Mouse (Mus musculus): Measurements from ENCODE around the gene Dpf3.

Dpf3 gene

DNA sequence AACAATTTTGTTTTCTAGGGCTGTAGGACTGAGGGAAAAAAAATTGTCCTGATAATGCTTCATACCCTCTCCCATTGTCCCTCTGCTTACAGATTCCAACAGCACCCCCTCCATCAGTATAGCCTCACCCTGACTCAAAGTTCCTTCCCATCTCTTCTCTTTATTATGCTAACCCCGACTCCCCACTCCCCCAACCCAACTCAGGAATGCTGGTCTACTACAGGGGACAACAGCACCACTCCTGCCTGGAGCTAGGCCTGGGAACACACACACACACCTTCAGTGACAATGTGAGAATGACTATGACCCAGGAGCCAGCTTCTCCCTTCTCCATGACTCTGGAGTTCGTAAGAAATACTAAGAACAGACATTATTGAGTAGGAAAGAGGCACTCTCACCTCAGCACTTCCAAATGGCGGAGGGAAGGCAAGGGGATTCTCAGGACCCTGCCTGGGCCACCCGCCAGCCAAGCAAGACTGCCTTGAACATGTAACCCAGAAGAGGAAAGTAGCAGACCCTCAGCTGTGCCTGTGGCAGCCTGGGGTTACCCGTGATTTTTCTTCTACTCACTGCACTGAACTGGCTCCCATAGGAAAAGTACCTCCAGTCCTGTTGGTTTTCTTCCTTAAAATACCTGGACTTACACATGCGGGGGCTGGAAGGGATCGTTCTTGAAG, 276.2 kb downstream of the Dpf3 start:
- peak; percentile 81 for DNase-seq (ENCODE audit: low read depth, low spot score)

DNA sequence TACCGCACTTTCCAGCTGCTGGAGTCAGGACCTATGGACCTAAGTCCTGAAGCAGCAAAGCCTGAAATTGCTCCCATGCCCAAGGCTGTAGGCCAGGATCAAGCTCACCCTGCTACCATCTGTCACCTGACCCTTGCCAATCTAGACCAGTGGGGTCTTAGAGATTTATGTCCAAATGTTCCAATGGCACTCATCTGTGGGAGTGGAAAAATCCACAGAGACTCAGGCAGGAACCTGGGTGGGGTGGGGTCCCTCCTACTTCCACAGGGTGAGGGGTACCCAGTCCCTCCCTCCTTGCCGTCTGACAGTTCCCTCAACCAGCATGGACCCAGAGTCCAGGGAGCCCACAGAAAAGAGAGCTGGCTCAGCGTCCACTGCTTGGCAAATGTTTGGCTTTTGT, 276.8 kb downstream of the Dpf3 start:
- no peak for DNase-seq (ENCODE audit: low read depth, low spot score)

DNA sequence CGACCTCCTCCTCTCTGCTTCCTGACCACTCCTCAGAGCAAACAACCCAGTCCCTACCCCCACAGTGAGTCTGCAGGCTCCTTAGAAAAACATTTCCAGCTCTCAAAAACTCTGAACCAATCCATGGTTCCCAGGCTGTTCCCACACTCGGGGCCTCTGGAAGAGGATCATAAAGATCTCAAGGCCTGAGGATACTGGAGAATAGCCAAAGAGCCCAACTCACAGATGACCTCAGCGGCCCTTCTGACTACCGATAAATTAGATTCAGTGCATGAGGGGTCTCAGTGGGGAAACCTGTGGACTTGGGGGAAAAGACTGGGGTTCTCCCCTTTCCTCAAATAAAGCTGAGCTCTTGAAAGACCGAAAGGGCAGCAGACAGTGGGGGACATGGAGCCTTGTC, 277.2 kb downstream of the Dpf3 start:
- no peak for DNase-seq (ENCODE audit: low read depth, low spot score)

DNA sequence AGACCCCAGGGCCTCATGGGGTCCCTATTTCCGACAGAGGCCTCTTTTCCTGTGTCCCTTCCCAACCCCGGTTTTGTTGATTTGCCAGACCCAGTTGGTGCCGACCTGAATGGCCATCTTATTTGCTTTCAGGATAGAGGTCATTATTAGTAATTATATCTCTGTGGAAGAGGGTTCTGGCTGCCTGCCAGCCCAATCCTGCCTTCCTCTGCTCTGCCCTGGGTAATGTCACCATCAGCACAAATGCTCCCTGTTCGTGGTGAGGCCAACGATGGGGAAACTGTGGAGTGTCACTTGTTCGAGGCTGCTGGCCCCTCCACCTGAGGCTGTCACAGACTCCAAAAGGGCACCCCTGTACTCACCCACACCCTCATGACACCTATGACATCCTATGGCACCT, 278.1 kb downstream of the Dpf3 start:
- no peak for DNase-seq (ENCODE audit: low read depth, low spot score)

DNA sequence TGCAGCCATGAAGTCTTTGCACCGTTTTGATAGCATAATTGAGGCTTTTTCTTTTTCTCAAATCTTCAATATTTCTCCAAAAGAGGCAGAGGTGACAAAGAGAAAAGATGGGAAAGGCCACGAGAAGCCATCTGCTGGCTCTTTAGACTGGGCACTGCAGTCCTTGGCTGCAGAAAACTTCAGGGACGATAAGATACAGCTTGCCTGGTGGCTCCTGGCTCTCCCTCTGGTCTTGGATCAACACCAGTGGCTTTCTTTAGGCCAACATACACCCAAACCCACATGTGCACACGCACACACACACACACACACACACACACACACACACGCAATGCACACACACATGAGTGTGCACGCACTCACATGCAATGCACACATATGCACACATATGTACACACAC, 278.7 kb downstream of the Dpf3 start:
- DNase-seq (ENCODE audit: low read depth, low spot score), result no peak

DNA sequence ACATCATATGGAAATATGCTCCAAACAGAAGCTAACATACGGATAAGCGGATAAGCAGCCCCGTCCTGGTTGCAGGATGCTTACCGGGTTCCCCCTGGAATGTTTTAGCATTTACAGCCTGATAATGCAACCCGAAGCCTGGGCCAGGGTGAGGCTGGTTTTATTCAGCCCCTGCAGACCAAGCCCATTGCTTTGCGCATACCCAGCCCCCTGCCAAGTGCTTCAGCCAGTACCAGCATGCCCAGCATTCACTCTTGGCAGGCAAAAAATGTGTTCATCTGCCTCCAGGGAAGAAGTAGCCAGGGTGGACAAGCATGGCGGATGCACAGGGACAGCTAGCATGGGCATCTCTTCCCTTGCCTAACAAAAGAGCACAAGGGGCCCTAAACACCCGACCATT, 279.5 kb downstream of the Dpf3 start:
- DNase-seq (ENCODE audit: low read depth, low spot score), result no peak

DNA sequence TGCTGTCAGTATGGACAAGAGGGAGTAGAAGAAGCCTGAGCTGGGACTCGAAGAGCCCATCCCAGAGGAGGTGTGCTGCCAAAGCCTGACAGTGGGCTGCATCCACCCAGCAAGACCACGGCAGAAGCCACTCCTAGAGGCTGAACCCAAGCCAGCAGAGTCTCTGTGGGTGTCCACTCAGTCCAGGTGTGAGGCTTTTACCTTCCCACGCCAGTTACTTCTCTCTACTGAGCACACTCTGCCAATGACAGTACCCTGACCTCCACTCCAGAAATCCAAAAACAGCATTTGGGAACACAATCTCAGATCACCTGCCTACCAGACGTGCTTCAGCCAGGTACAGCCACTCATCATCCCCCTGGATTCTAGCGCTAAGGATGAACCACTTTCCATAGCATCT, 280.0 kb downstream of the Dpf3 start:
- no peak for DNase-seq (ENCODE audit: low read depth, low spot score)

DNA sequence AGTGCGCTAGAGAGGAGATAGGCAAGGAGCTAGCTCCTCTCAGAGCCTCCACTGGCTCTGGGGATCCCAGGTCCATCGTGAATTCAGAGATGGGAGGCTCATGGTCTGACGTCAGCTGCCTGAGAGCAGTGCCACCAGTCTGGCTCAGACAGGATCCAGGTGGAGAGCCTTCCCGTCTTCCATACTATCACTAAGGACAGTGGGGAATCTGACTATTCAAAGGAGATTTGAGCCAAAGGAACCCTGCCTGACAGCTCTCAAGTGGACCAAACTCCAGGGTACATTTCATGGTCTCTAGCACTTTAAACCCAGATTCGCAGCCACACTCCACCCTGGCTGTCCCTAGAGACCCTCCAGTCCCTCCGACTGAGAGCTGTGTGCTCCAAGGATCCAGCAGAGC, 280.6 kb downstream of the Dpf3 start:
- DNase-seq (ENCODE audit: low read depth, low spot score), result no peak

DNA sequence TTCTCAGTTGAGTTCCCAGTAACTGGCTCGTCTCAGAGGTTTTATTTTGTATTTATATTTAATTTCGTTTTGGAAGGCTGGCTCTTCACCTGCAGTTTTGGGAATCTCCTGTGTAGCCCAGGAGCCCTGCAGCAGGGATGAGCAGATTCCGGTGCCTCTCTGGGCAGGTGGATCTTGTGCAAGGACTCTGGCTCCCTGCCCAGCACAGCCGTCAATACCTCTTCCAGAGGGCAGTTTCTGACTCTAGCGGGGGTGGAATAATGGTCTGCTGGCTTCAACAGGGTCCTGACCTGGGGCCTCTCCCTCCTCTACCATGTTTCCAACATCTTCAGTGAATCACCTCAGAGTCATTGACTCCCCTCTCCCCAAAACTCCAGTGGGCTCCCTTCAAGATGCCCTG, 283.2 kb downstream of the Dpf3 start:
- DNase-seq (ENCODE audit: low read depth, low spot score), result no peak

DNA sequence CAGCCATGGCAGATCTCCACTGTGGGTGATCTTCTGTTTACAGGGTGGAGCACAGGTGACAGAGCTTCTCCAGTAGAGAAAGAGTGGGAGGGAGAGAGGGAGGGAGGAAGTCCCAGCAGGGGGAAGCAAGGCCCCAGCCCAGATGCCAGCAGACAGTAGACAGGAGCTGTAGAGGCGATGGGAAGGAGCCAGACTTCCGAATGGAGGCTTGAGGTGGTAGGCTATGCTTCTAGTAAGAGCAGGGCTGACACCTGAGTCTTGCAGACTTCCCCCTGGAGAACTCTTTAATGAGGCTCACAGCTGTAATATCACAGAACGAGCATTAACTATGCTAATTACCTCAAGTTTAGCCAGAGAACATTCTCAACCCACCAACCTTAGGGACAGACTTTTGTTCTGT, 285.8 kb downstream of the Dpf3 start:
- DNase-seq (ENCODE audit: low read depth, low spot score), result no peak

DNA sequence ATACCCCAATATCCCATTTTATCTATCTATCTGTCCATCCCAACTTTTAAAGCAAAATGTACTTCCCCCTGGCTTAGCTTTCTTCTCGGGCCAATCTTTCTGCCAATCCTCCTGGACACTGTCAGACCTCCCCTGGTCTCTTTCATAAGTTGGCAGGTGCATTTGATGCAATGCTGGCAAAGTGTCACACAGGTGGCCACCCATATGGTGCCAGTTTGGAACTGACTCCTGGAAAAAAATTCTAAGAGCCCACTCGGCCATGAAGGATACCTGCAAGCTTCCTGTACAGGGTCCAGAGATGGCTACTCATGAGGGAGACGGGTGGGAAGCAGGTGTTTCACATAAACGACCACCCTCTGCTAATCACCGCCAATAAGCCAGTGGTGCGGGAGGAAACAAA, 307.0 kb downstream of the Dpf3 start:
- DNase-seq (ENCODE audit: low read depth, low spot score), result no peak

DNA sequence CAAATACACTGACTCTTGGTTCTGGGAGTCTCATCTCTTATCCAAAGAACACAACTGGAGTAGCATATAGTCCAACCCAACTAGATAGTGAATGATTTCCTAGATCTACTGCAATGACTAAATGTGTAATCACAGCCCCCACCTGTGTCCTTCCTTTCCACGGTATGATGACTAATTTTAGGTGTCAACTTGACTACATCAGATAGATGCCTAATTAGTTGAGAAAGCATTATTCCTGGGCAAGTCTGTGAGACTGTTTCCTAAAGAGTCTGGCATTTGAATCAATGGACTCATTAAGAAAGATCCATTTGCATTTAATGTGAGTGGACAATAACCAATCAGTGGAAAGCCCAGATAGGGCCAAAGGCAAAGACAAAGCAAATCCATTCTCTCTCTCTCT, 307.7 kb downstream of the Dpf3 start:
- DNase-seq (ENCODE audit: low read depth, low spot score), result no peak

DNA sequence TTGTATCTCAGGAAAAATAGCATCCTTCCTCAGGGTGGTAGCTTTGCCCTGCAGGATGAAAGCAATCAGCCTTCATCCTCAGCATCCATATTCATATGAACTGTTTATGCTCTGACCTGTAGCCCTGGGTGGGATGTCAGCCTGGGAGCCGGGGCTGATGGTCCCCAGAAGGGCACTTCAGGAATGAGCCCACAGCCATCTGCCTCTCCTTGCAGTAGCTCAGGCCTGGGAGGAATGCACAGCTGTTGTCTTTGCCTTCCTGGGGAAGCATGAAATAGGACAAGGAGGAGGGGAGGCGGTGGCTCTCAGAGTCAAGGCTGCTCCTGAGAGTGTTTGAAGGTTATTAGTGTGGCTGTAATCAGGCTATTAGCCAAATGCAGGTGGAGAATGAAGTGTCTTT, 308.7 kb downstream of the Dpf3 start:
- DNase-seq (ENCODE audit: low read depth, low spot score), result no peak

DNA sequence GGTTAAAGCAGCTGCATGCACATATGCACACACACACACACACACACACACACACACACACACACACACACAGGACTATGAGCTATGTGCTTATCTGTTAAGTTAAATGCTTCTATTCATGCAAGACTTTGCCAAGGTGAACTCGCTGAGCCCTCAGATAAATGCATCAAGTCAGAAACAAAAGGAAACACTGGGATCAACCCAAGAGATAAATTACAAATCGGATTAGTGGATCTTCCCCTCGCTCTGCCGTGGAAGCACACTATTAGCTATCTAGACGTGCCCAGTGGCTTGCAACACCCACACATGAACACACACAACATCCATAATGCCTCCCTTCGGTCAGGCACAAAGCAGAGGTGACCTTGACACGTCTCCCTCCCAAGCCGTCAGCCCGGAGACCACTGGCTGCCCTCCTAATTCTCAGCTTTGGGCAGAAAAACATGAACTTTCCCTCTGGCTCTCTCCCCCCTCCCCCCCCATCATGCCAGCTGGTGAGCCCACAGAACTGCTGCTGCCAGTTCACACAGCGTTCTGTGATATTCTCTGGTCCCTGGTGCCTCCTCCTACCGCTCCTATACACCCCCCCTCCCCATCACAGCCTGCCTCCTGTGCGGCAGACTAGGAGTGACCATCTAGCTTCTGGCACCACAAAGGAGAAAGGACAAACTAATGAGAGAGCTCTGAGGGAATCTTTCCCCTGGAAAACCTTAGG, 317.9 kb downstream of the Dpf3 start:
- DNase-seq (ENCODE audit: low read depth, low spot score), result peak; percentile 9

DNA sequence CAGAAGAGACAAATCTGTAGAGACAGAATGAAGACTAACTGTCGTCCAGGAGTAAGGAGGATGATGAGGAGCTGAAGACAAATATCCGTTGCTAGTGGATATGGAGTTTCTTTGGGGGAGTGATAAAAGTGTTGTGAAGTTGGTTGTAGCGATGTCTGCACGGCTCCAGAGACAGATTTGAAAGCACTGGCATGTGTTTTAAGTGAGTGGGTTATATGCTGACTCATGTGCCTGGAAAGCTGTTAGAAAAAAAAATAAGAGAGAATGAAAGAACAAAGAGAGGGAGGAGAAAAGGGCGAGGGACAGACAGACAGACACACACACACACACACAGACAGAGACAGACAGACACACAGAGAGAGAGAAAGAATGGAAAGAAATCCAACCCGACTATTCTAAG, 319.2 kb downstream of the Dpf3 start:
- DNase-seq (ENCODE audit: low read depth, low spot score), result no peak

DNA sequence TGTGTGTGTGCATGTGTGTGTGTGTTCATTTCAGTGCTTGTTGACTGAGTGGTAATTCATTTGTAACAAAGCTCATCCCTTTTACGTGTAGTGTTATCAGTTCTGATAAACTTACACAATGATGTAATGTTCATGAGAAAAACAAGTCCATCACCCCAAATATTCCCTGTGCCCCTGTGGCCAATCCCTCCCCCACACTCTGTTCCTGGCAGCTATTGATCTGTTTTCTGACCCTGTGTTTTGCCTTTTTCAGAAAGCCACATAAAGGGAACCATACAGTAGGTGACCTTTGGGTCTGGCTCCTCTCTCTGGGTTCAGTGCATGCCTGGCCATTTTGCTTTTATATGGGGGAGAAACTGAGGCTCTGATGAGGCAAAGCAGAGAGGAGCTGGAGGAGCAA, 322.5 kb downstream of the Dpf3 start:
- DNase-seq (ENCODE audit: low read depth, low spot score), result no peak

Data from ZHBTc4 (cell line).